Mouse (Mus musculus) B cell, adult 67 days (primary cell): ENCODE results near the gene Oxt. TPM values are rescaled to one million over a fixed set of nuclear protein-coding genes. Genes with fewer than 3 reads are reported as not detected.

ENCODE experiments used
- total RNA-seq, 2 experiments: library from RNA; stranded (reverse); gene quantifications; 4 replicates each; pipeline ENCODE4 v1.2.4; 2023

Gene Oxt
- total RNA-seq, result not detected

GRCm38 (mm10) chr2:130575873-130576272, at the start of gene Oxt:
Gene Oxt (plus strand): TSS chr2:130576173.

GRCm38 (mm10) chr2:130563212-130564055, 12.5 kb upstream of the Oxt start, which contains the start of gene Mrps26:
Gene Mrps26 (plus strand): TSS chr2:130563742.

GRCm38 (mm10) chr2:130582552-130582951, 6.6 kb downstream of the Oxt start, which contains the start of gene Avp:
Gene Avp (minus strand): TSS chr2:130582554.

Other genes with a start within 250 kb of the Oxt start
- 1 to 10 TPM in 1 of 2 experiments, not detected in 1; 1.2 TPM for gene Cpxm1, start 178.6 kb upstream of the Oxt start, total RNA-seq
- gene Gm28372, start 170.9 kb upstream of the Oxt start, total RNA-seq, result not detected
- not detected for gene 1700020A23Rik, start 170.9 kb upstream of the Oxt start, total RNA-seq
- not detected for gene Tmem239, start 169.7 kb upstream of the Oxt start, total RNA-seq
- gene Vps16, start 151.8 kb upstream of the Oxt start, total RNA-seq, result 100 to 1,000 TPM; 156 to 175 TPM
- gene Pced1a, start 151.5 kb upstream of the Oxt start, total RNA-seq, result 10 to 100 TPM; 22.2 to 26.2 TPM
- gene Ptpra, start 125.9 kb upstream of the Oxt start, total RNA-seq, result 100 to 1,000 TPM; 104 to 116 TPM
- 10 to 100 TPM; 51.4 to 51.5 TPM for gene Mrps26, start 12.4 kb upstream of the Oxt start, total RNA-seq
- not detected for gene Avp, start 6.4 kb downstream of the Oxt start, total RNA-seq
- gene Fastkd5, start 53.9 kb downstream of the Oxt start, total RNA-seq, result 10 to 100 TPM; 11.4 to 13.1 TPM
- 1 to 10 TPM; 5.8 to 9.7 TPM for gene Ubox5, start 53.9 kb downstream of the Oxt start, total RNA-seq
- gene Lzts3, start 66.6 kb downstream of the Oxt start, total RNA-seq, result 1 to 10 TPM; 5.4 to 5.9 TPM
- 100 to 1,000 TPM; 143 to 150 TPM for gene Ddrgk1, start 88.5 kb downstream of the Oxt start, total RNA-seq
- gene Itpa, start 91.4 kb downstream of the Oxt start, total RNA-seq, result 10 to 100 TPM; 17.8 to 22.2 TPM
- 1 to 10 TPM; 5.8 to 7.1 TPM for gene Slc4a11, start 121.3 kb downstream of the Oxt start, total RNA-seq